Mouse (Mus musculus) heart, postnatal 14 days (tissue): ENCODE measurements around the gene Sdhb. TPM values are rescaled to one million over a fixed set of nuclear protein-coding genes. Genes with fewer than 3 reads are reported as not detected.

Source experiments
- DNase-seq, 2 experiments: peaks; one replicate each; pipeline ENCODE4 v3.0.0; 2021 to 2022
- intact Hi-C: fragments of 180-260 bp; cut with DNase I; formaldehyde crosslinking; loops from one replicate; pipeline ENCODE4 v1.15.1; 2025
- total RNA-seq, 2 experiments: library from RNA; stranded (reverse); gene quantifications; 2 replicates each; pipeline ENCODE4 v1.2.3; 2021

Sdhb gene
- total RNA-seq, 2 experiments from 2014 or later: 916 to 936 TPM

GRCm38 (mm10) chr4:140971691-140972090, 10.7 kb downstream of the Sdhb start:
- intact Hi-C loops: no loop called here
- DNase-seq: no peak

- intact Hi-C loops: no loop called here
- no peak for DNase-seq
These were observed 13.4 kb downstream of the Sdhb start for GRCm38 (mm10) chr4:140974408-140974807.

GRCm38 (mm10) chr4:140975356-140975755, 14.4 kb downstream of the Sdhb start:
- intact Hi-C loops: no loop called here
- no peak for DNase-seq

GRCm38 (mm10) chr4:140977278-140977677, 16.3 kb downstream of the Sdhb start:
- no peak for DNase-seq
- intact Hi-C loops: no loop called here

GRCm38 (mm10) chr4:140977886-140978692, 17.1 kb downstream of the Sdhb start:
- intact Hi-C loops: no loop called here
- DNase-seq: no peak

GRCm38 (mm10) chr4:140981605-140982004, 20.6 kb downstream of the Sdhb start:
- intact Hi-C loops: no loop called here
- DNase-seq: no peak

GRCm38 (mm10) chr4:140982808-140983207, 21.8 kb downstream of the Sdhb start:
- DNase-seq: no peak
- intact Hi-C loops: no loop called here

GRCm38 (mm10) chr4:140983442-140983841, 22.4 kb downstream of the Sdhb start:
- peak; percentile 48 to 57 for DNase-seq
- intact Hi-C loops: no loop called here

- intact Hi-C loops: no loop called here
- DNase-seq: no peak
These were observed 23.5 kb downstream of the Sdhb start for GRCm38 (mm10) chr4:140984544-140984943.

- DNase-seq: no peak
- intact Hi-C loops: loop anchor here (2.0 to 5.0 kb wide), 2 partner anchors 21 to 41 kb away; no protein-coding TSS in a partner anchor
These were observed 25.2 kb downstream of the Sdhb start for GRCm38 (mm10) chr4:140986024-140986710.

- intact Hi-C loops: loop anchor here (2.0 to 5.0 kb wide), 2 partner anchors 22 to 40 kb away; no protein-coding TSS in a partner anchor
These were observed 25.9 kb downstream of the Sdhb start, which contains the start of gene Atp13a2 for GRCm38 (mm10) chr4:140986711-140987395. Atp13a2 (plus strand) TSS chr4:140986873.

GRCm38 (mm10) chr4:140987476-140987875, 26.5 kb downstream of the Sdhb start:
- intact Hi-C loops: loop anchor here (2.0 to 5.0 kb wide), 2 partner anchors 23 to 40 kb away; no protein-coding TSS in a partner anchor
- no peak for DNase-seq

More at GRCm38 (mm10) chr4:140986711-140987395, 25.9 kb downstream of the Sdhb start, which contains the start of gene Atp13a2:
- DNase-seq: peak; percentile 92 to 95

GRCm38 (mm10) chr4:140988706-140989290, 27.8 kb downstream of the Sdhb start:
- no peak for DNase-seq
- intact Hi-C loops: loop anchor here (5.0 kb wide), 1 partner anchor 39 kb away; no protein-coding TSS in a partner anchor

GRCm38 (mm10) chr4:140989447-140989846, 28.4 kb downstream of the Sdhb start:
- no peak for DNase-seq
- intact Hi-C loops: loop anchor here (5.0 kb wide), 1 partner anchor 38 kb away; no protein-coding TSS in a partner anchor

- DNase-seq: no peak
- intact Hi-C loops: no loop called here
These were observed 31.2 kb downstream of the Sdhb start for GRCm38 (mm10) chr4:140992215-140992614.

GRCm38 (mm10) chr4:140993846-140994245, 32.8 kb downstream of the Sdhb start:
- no peak for DNase-seq
- intact Hi-C loops: no loop called here

- intact Hi-C loops: no loop called here
- DNase-seq: no peak
These were observed 34.8 kb downstream of the Sdhb start for GRCm38 (mm10) chr4:140995811-140996210.

- intact Hi-C loops: no loop called here
These were observed 35.8 kb downstream of the Sdhb start for GRCm38 (mm10) chr4:140996812-140997211.

GRCm38 (mm10) chr4:141005983-141006382, 45.0 kb downstream of the Sdhb start:
- peak; percentile 52 to 63 for DNase-seq
- intact Hi-C loops: no loop called here

More at GRCm38 (mm10) chr4:140996812-140997211, 35.8 kb downstream of the Sdhb start:
- DNase-seq: no peak

- peak; percentile 72 to 77 for DNase-seq
- intact Hi-C loops: no loop called here
These were observed 47.0 kb downstream of the Sdhb start for GRCm38 (mm10) chr4:141008028-141008427.
